Mouse (Mus musculus) kidney, embryonic 16.5 days (tissue): Measurements from ENCODE around the gene Agpat1. TPM values are rescaled to one million over a fixed set of nuclear protein-coding genes. Genes with fewer than 3 reads are reported as not detected.

ENCODE experiments used
- ATAC-seq: fragments of 200-750 bp; cut with Nextera tagmentation; 2 replicates; pipeline ENCODE4 v1.8.0; 2017; ENCODE audit warnings: moderate TSS enrichment; ENCODE audit not compliant: low FRiP score, low TSS enrichment
- H3K27ac ChIP-seq: fragments of 300-500 bp; sonication (generic); 2 replicates; pipeline ENCODE4 v1.5.1; 2014; ENCODE audit warnings: low read length
- H3K27me3 ChIP-seq: fragments of 300-500 bp; sonication (generic); 2 replicates; pipeline ENCODE4 v1.6.1; 2014; ENCODE audit warnings: low read length, control low read depth, mixed read lengths; ENCODE audit not compliant: insufficient read depth
- H3K36me3 ChIP-seq: fragments of 300-500 bp; sonication (generic); 2 replicates; pipeline ENCODE4 v1.6.1; 2014; ENCODE audit warnings: low read length, control low read depth, mixed read lengths; ENCODE audit not compliant: insufficient read depth
- H3K4me1 ChIP-seq: fragments of 300-500 bp; sonication (generic); 2 replicates; pipeline ENCODE4 v1.6.1; 2014; ENCODE audit warnings: low read length, control low read depth, mixed read lengths; ENCODE audit not compliant: insufficient read depth
- H3K4me2 ChIP-seq: fragments of 300-500 bp; sonication (generic); replicated peaks from 2 replicates; pipeline ENCODE4 v1.6.1; 2014; ENCODE audit warnings: low read depth, low read length
- H3K4me3 ChIP-seq: fragments of 300-500 bp; sonication (generic); 2 replicates; pipeline ENCODE4 v1.5.1; 2014; ENCODE audit warnings: mild to moderate bottlenecking, low read length
- H3K9ac ChIP-seq: fragments of 300-500 bp; sonication (generic); replicated peaks from 2 replicates; pipeline ENCODE4 v1.6.1; 2014; ENCODE audit warnings: low read length
- H3K9me3 ChIP-seq: fragments of 300-500 bp; sonication (generic); 2 replicates; pipeline ENCODE4 v1.6.1; 2016; ENCODE audit warnings: low read length, control low read depth
- WGBS: fragments of 180-500 bp; shearing (Covaris S2); extraction: QIAGEN DNeasy Blood & Tissue Kit; methylation state at CpG from one replicate; pipeline ENCODE4 v1.1.7; 2014; 5-methylcytosine and 5-hydroxymethylcytosine counted together
- polyA plus RNA-seq: library from polyadenylated mRNA; unstranded; fragments of >200 nt; fragmentation: Nextera tagmentation; extraction: Ambion mirVana; gene quantifications from 2 replicates; pipeline ENCODE4 v1.2.1, GENCODE M21; 2015

The Agpat1 gene
- polyA plus RNA-seq, 1 experiment from 2014 or later, result 81.8 TPM

GRCm38 (mm10) chr17:34654392-34654791 lies 50.3 kb downstream of the Agpat1 start:
- Histone ChIP-seq H3K9me3 (no peaks in the 10 kb centered on the region), H3K27ac (no peak overlapping the region), H3K36me3 (peaks cover 40% of the 10 kb centered on the region), H3K27me3 (peaks cover 6% of the 10 kb centered on the region; the same call in 1 of the 2 replicates), H3K4me1 (peaks cover 12% of the 10 kb centered on the region; the same call in 1 of the 2 replicates), H3K9ac (no peak overlapping the region), H3K4me2 (no peak overlapping the region), H3K4me3 (no peak overlapping the region)
- WGBS, result 87% methylated on average over 13 of the region's 13 CpGs
- ATAC-seq, result no peak

GRCm38 (mm10) chr17:34655160-34655559 lies 51.1 kb downstream of the Agpat1 start:
- Histone ChIP-seq H3K27me3 (peaks cover 13% of the 10 kb centered on the region), H3K4me3 (no peak overlapping the region), H3K9ac (no peak overlapping the region), H3K4me1 (peaks cover 12% of the 10 kb centered on the region; the same call in 1 of the 2 replicates), H3K36me3 (peaks cover 36% of the 10 kb centered on the region), H3K27ac (peak overlapping the region; percentile 68; the same call in 1 of the 2 replicates), H3K9me3 (no peaks in the 10 kb centered on the region), H3K4me2 (no peak overlapping the region)
- ATAC-seq, result peak; percentile 13
- 64% methylated on average over 7 of the region's 7 CpGs for WGBS

GRCm38 (mm10) chr17:34655581-34655991 lies 51.5 kb downstream of the Agpat1 start:
- H3K4me3 ChIP-seq, result no peak overlapping the region
- H3K9me3 ChIP-seq, result no peaks in the 10 kb centered on the region
- WGBS, result 44% methylated on average over 4 of the region's 4 CpGs
- H3K4me1 ChIP-seq, result peaks cover 16% of the 10 kb centered on the region; the same call in 1 of the 2 replicates
- H3K36me3 ChIP-seq, result peaks cover 33% of the 10 kb centered on the region
- no peak overlapping the region for H3K4me2 ChIP-seq
- H3K9ac ChIP-seq, result no peak overlapping the region
- H3K27me3 ChIP-seq, result peaks cover 16% of the 10 kb centered on the region
- peak overlapping the region; percentile 68; the same call in 1 of the 2 replicates for H3K27ac ChIP-seq
- peak; percentile 84 for ATAC-seq

GRCm38 (mm10) chr17:34656666-34657065 lies 52.6 kb downstream of the Agpat1 start:
- Histone ChIP-seq H3K4me3 (no peak overlapping the region), H3K9me3 (no peaks in the 10 kb centered on the region), H3K9ac (no peak overlapping the region), H3K27ac (no peak overlapping the region), H3K36me3 (peaks cover 22% of the 10 kb centered on the region), H3K4me2 (no peak overlapping the region), H3K27me3 (peaks cover 21% of the 10 kb centered on the region), H3K4me1 (peaks cover 26% of the 10 kb centered on the region)
- ATAC-seq, result no peak
- 65% methylated on average over 8 of the region's 8 CpGs for WGBS

- Histone ChIP-seq H3K4me1 (peaks cover 27% of the 10 kb centered on the region), H3K27me3 (peaks cover 22% of the 10 kb centered on the region), H3K4me3 (no peak overlapping the region), H3K9ac (no peak overlapping the region), H3K9me3 (no peaks in the 10 kb centered on the region), H3K36me3 (peaks cover 16% of the 10 kb centered on the region), H3K4me2 (no peak overlapping the region), H3K27ac (no peak overlapping the region)
- WGBS, result 27% methylated on average over 2 of the region's 2 CpGs
- no peak for ATAC-seq
Measured at GRCm38 (mm10) chr17:34657271-34657670, 53.2 kb downstream of the Agpat1 start.

- H3K9me3 ChIP-seq, result no peaks in the 10 kb centered on the region
- H3K4me1 ChIP-seq, result peaks cover 27% of the 10 kb centered on the region
- H3K27me3 ChIP-seq, result peaks cover 22% of the 10 kb centered on the region
- no peak overlapping the region for H3K9ac ChIP-seq
- no peak overlapping the region for H3K4me2 ChIP-seq
- ATAC-seq, result no peak
- H3K27ac ChIP-seq, result no peak overlapping the region
- peaks cover 9% of the 10 kb centered on the region for H3K36me3 ChIP-seq
- WGBS, result 77% methylated on average over 2 of the region's 2 CpGs
- no peak overlapping the region for H3K4me3 ChIP-seq
Measured at GRCm38 (mm10) chr17:34658145-34658544, 54.1 kb downstream of the Agpat1 start.

- Histone ChIP-seq H3K36me3 (0 out of 2 replicates have a peak, but pooled peaks cover 5% of the 10 kb centered on the region), H3K4me2 (no peak overlapping the region), H3K9ac (no peak overlapping the region), H3K27me3 (peaks cover 24% of the 10 kb centered on the region), H3K9me3 (no peaks in the 10 kb centered on the region), H3K4me3 (no peak overlapping the region), H3K27ac (no peak overlapping the region), H3K4me1 (peaks cover 27% of the 10 kb centered on the region)
- WGBS, result 71% methylated on average over 3 of the region's 3 CpGs
- no peak for ATAC-seq
Measured at GRCm38 (mm10) chr17:34658591-34658990, 54.5 kb downstream of the Agpat1 start.

- no peaks in the 10 kb centered on the region for H3K9me3 ChIP-seq
Measured at GRCm38 (mm10) chr17:34659181-34659896, 55.3 kb downstream of the Agpat1 start.

GRCm38 (mm10) chr17:34659897-34660214 lies 55.8 kb downstream of the Agpat1 start:
- Histone ChIP-seq H3K4me3 (no peak overlapping the region), H3K27ac (no peak overlapping the region), H3K4me1 (peaks cover 25% of the 10 kb centered on the region), H3K9ac (no peak overlapping the region), H3K27me3 (peaks cover 24% of the 10 kb centered on the region), H3K4me2 (no peak overlapping the region), H3K9me3 (no peaks in the 10 kb centered on the region), H3K36me3 (no peaks in the 10 kb centered on the region)
- 57% methylated on average over 3 of the region's 3 CpGs for WGBS
- ATAC-seq, result no peak

More at GRCm38 (mm10) chr17:34659181-34659896, 55.3 kb downstream of the Agpat1 start:
- Histone ChIP-seq H3K27me3 (peaks cover 24% of the 10 kb centered on the region), H3K4me1 (peaks cover 27% of the 10 kb centered on the region), H3K4me2 (no peak overlapping the region), H3K36me3 (0 out of 2 replicates have a peak, but pooled peaks cover 3% of the 10 kb centered on the region), H3K9ac (no peak overlapping the region), H3K4me3 (no peak overlapping the region), H3K27ac (no peak overlapping the region)
- ATAC-seq, result no peak
- 58% methylated on average over 12 of the region's 12 CpGs for whole genome bisulfite sequencing

GRCm38 (mm10) chr17:34660259-34660820 lies 56.3 kb downstream of the Agpat1 start:
- WGBS, result 29% methylated on average over 10 of the region's 11 CpGs
- Histone ChIP-seq H3K9me3 (no peaks in the 10 kb centered on the region), H3K36me3 (no peaks in the 10 kb centered on the region), H3K9ac (no peak overlapping the region), H3K4me3 (no peak overlapping the region), H3K4me1 (peaks cover 21% of the 10 kb centered on the region), H3K27ac (no peak overlapping the region), H3K27me3 (peaks cover 24% of the 10 kb centered on the region), H3K4me2 (no peak overlapping the region)
- no peak for ATAC-seq
